Mouse (Mus musculus): ENCODE measurements at regions not wholly inside any gene's neighbourhood (a gene's known extent, or its start where the extent isn't known, plus 50 kb on each side); places are given as distances from the start of the nearest gene placed in this dataset.

- TF ChIP-seq POLR2A (IDR thresholded peaks at IDR 0.05; ENCODE audit: insufficient read depth, low read depth, low read length): no peak
- TF ChIP-seq CTCF (IDR thresholded peaks at IDR 0.05; ENCODE audit: insufficient read depth, low read depth, low read length): no peak
- Histone ChIP-seq H3K4me3 (ENCODE audit: insufficient read depth, low read depth, low read length) (no peak overlapping the region), H3K27ac (ENCODE audit: insufficient read depth, low read depth, low read length) (no peak overlapping the region), H3K4me1 (ENCODE audit: control insufficient read depth, insufficient read depth, low read length) (no peaks in the 10 kb centered on the region)
- WGBS: 93% methylated on average over 7 of the region's 7 CpGs
Observed at GRCm38 (mm10) chr7:113104265-113104664, 103.0 kb upstream of the Arntl start.

- no peaks in the 10 kb centered on the region for H3K4me1 ChIP-seq (ENCODE audit: control insufficient read depth, insufficient read depth, low read length)
- H3K4me3 ChIP-seq (ENCODE audit: insufficient read depth, low read depth, low read length): no peak overlapping the region
- 62% methylated on average over 1 of the region's 1 CpGs for WGBS
- no peak for TF ChIP-seq POLR2A (IDR thresholded peaks at IDR 0.05; ENCODE audit: insufficient read depth, low read depth, low read length)
- no peak for TF ChIP-seq CTCF (IDR thresholded peaks at IDR 0.05; ENCODE audit: insufficient read depth, low read depth, low read length)
- no peak overlapping the region for H3K27ac ChIP-seq (ENCODE audit: insufficient read depth, low read depth, low read length)
Observed at GRCm38 (mm10) chr7:113105359-113105758, 101.9 kb upstream of the Arntl start.

DNA sequence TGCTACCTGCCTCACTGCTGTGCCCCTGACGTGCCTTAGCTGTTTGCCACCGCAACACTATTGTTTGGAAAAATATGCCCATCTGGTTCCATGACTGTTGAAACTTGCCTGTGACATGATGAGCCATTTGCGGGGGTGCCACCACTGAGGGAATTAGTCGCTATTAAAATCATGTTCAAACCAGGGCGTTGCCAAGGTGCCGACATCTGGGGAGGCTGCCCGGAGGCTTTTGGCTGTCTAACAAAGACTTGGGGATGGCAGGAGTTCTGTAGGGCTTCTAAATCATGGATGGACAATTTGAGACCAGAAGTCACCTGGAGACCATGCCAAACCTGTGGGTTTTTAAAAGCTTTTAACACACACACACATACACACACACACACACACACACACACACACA, 100.5 kb upstream of the Arntl start:
- TF ChIP-seq CTCF (IDR thresholded peaks at IDR 0.05; ENCODE audit: insufficient read depth, low read depth, low read length): no peak
- TF ChIP-seq POLR2A (IDR thresholded peaks at IDR 0.05; ENCODE audit: insufficient read depth, low read depth, low read length): no peak
- Histone ChIP-seq H3K4me1 (ENCODE audit: control insufficient read depth, insufficient read depth, low read length) (no peaks in the 10 kb centered on the region), H3K27ac (ENCODE audit: insufficient read depth, low read depth, low read length) (no peak overlapping the region), H3K4me3 (ENCODE audit: insufficient read depth, low read depth, low read length) (no peak overlapping the region)
- WGBS: 57% methylated on average over 7 of the region's 7 CpGs

- no peaks in the 10 kb centered on the region for H3K4me1 ChIP-seq (ENCODE audit: control insufficient read depth, insufficient read depth, low read length)
- no peak for TF ChIP-seq CTCF (IDR thresholded peaks at IDR 0.05; ENCODE audit: insufficient read depth, low read depth, low read length)
- no peak for TF ChIP-seq POLR2A (IDR thresholded peaks at IDR 0.05; ENCODE audit: insufficient read depth, low read depth, low read length)
- 97% methylated on average over 5 of the region's 5 CpGs for WGBS
- no peak overlapping the region for H3K27ac ChIP-seq (ENCODE audit: insufficient read depth, low read depth, low read length)
- H3K4me3 ChIP-seq (ENCODE audit: insufficient read depth, low read depth, low read length): no peak overlapping the region
Observed at GRCm38 (mm10) chr7:113107965-113108364, 99.3 kb upstream of the Arntl start.

DNA sequence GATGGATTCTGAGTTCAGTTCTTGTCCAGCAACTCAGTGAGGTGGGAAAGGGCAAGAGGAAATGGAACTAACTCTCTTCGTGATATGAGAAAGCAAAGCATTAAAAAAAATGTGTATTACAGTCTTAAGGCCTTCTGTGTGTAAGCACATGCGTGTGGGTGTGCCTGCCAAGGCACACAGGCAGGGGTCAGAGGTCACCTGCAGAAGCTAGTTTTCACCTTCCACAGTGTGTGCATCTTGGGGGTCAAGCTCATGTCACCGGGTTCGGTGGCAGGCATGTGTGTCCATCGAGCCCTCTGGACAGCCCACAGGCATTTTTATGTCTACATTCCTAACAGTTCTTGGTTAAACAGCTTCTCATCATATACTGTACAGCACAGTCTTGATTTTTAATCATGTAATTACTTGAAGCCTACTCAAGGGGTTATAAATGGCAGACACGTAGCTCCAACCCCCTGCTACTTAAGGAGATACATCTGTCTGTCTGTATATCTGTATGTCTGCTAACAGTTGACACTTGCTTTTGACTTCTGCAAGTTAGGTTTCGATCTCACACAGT, 98.7 kb upstream of the Arntl start:
- WGBS: 93% methylated on average over 7 of the region's 7 CpGs
- H3K27ac ChIP-seq (ENCODE audit: insufficient read depth, low read depth, low read length): no peak overlapping the region
- H3K4me1 ChIP-seq (ENCODE audit: control insufficient read depth, insufficient read depth, low read length): no peaks in the 10 kb centered on the region; the same call in 1 of the 2 replicates
- TF ChIP-seq POLR2A (IDR thresholded peaks at IDR 0.05; ENCODE audit: insufficient read depth, low read depth, low read length): no peak
- no peak for TF ChIP-seq CTCF (IDR thresholded peaks at IDR 0.05; ENCODE audit: insufficient read depth, low read depth, low read length)
- no peak overlapping the region for H3K4me3 ChIP-seq (ENCODE audit: insufficient read depth, low read depth, low read length)

DNA sequence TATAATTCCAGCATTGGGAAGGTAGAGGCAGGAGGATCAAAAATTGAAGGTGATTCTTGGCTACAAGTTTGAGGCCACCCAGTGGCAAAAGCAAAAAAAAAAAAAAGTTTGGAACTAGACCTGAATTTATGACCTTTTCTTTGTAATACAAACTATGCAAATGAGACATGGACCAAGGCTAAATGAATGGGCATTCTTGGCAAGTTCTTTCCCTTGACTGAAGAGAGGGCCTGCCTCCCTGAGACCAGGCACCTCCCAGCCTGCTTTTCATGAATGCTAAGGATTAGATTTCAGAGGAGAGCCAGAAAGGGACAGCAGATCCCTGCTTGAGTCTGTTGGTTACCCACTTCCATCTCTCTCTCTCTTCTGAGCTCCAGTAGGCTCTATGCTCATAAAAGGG, 97.8 kb upstream of the Arntl start:
- TF ChIP-seq POLR2A (IDR thresholded peaks at IDR 0.05; ENCODE audit: insufficient read depth, low read depth, low read length) (no peak), CTCF (IDR thresholded peaks at IDR 0.05; ENCODE audit: insufficient read depth, low read depth, low read length) (no peak)
- Histone ChIP-seq H3K4me3 (ENCODE audit: insufficient read depth, low read depth, low read length) (no peak overlapping the region), H3K4me1 (ENCODE audit: control insufficient read depth, insufficient read depth, low read length) (no peaks in the 10 kb centered on the region; the same call in 1 of the 2 replicates), H3K27ac (ENCODE audit: insufficient read depth, low read depth, low read length) (no peak overlapping the region)

DNA sequence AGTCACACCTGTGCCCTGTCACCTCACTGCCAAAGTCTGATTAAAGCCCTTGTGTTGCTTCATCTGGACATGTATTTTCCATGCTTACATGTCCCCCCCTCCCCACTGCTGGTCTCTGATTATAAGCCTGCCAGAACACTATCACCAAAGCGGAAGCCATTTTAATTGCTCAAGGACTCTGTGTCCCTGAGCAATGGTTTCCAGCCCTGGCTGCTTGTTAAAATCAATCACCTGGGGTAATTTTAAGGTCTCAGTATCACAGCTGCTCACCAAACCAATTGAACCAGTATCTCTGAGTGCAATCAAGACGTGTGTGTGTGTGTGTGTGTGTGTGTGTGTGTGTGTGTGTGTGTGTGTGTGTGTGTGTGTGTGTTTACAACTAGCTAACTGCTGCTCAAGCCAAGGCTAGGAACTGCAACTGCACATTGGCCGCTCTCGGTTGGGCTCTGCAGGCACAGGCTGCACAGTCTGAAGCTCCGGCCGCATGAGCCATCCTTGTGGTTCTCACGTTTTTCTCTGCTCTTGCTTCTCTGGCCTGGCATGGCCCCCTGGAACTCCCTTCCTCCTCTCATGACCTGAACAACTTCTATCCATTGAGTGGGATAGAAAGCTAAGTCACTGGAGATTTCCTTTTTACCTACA, 96.3 kb upstream of the Arntl start:
- no peaks in the 10 kb centered on the region; the same call in 1 of the 2 replicates for H3K4me1 ChIP-seq (ENCODE audit: control insufficient read depth, insufficient read depth, low read length)
- no peak overlapping the region for H3K27ac ChIP-seq (ENCODE audit: insufficient read depth, low read depth, low read length)
- 91% methylated on average over 7 of the region's 7 CpGs for WGBS
- TF ChIP-seq POLR2A (IDR thresholded peaks at IDR 0.05; ENCODE audit: insufficient read depth, low read depth, low read length): no peak
- no peak for TF ChIP-seq CTCF (IDR thresholded peaks at IDR 0.05; ENCODE audit: insufficient read depth, low read depth, low read length)
- no peak overlapping the region for H3K4me3 ChIP-seq (ENCODE audit: insufficient read depth, low read depth, low read length)

DNA sequence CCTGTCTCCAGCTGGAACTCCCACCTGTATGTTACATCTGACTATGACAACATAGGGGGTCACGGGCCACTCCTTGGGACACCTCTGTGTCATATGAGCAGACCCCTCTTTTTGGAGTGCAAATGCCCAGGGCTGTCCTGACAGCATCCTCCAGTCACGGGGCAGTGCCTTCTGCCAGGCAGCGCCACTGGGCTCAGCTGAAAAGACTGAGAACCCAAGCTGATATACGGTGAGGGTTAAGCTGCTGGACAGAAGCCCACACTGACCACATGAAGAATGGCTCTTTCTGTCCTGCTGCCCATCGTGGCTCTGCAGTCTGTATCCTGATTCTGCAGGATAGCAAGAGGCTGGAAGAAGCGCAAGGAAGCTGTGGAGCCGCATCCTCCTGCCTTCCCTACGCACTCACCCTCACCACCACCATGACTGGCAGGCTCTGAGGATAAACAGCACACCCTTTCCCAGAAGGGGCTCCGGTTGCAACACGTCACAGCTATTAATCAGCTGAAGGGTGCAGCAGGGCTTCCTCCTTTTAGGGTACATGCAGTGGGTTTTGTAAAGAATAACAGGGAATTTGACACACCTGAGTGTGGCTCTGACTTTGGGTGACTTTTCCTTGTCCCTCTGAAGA, 93.9 kb upstream of the Arntl start:
- WGBS: 57% methylated on average over 10 of the region's 10 CpGs
- H3K27ac ChIP-seq (ENCODE audit: insufficient read depth, low read depth, low read length): no peak overlapping the region
- H3K4me1 ChIP-seq (ENCODE audit: control insufficient read depth, insufficient read depth, low read length): no peaks in the 10 kb centered on the region; the same call in 1 of the 2 replicates
- no peak overlapping the region for H3K4me3 ChIP-seq (ENCODE audit: insufficient read depth, low read depth, low read length)
- TF ChIP-seq POLR2A (IDR thresholded peaks at IDR 0.05; ENCODE audit: insufficient read depth, low read depth, low read length) (no peak), CTCF (IDR thresholded peaks at IDR 0.05; ENCODE audit: insufficient read depth, low read depth, low read length) (no peak)

DNA sequence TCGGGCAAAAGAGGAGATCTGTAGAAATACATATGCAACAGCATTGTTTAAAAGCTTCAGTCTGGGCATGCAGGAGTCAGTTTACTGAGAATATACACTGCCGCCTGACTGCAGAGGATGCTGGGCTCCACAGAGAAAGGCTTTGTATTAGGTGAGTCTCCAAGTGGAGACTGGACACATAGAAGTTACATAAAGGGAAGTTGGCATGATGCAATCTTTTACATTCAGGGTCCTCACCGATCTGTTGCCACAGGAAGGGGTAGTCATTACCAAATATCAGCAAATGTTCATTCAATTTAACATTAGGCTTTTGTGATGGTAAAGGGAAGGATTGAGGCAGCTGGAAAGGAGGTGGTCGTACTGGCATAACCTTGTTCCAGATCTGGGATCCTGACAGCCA, 89.7 kb upstream of the Arntl start:
- TF ChIP-seq POLR2A (IDR thresholded peaks at IDR 0.05; ENCODE audit: insufficient read depth, low read depth, low read length) (no peak), CTCF (IDR thresholded peaks at IDR 0.05; ENCODE audit: insufficient read depth, low read depth, low read length) (no peak)
- H3K27ac ChIP-seq (ENCODE audit: insufficient read depth, low read depth, low read length): no peak overlapping the region
- WGBS: 93% methylated on average over 4 of the region's 4 CpGs

More for the DNA sequence above, 89.7 kb upstream of the Arntl start:
- Histone ChIP-seq H3K4me1 (ENCODE audit: control insufficient read depth, insufficient read depth, low read length) (peaks cover 6% of the 10 kb centered on the region), H3K4me3 (ENCODE audit: insufficient read depth, low read depth, low read length) (no peak overlapping the region)

Measured in olfactory bulb, adult 2 months (tissue).